Mouse (Mus musculus) mature B cell (primary cell): ENCODE measurements around the gene Fasl.

ENCODE experiments used
- in situ Hi-C: fragments of 300-500 bp; cut with MboI; formaldehyde crosslinking; loops from 2 replicates; pipeline ENCODE4 v1.14.3; 2019

Fasl gene

GRCm38 (mm10) chr1:161761556-161761955 lies 26.7 kb downstream of the Fasl start:
- in situ Hi-C loops = no loop called here

GRCm38 (mm10) chr1:161756547-161756946 lies 31.7 kb downstream of the Fasl start:
- in situ Hi-C loops = loop anchor here (10.0 kb wide), 1 partner anchor 48 kb away; no protein-coding TSS in a partner anchor

- in situ Hi-C loops = loop anchor here (10.0 kb wide), 1 partner anchor 53 kb away; no protein-coding TSS in a partner anchor
Observed at GRCm38 (mm10) chr1:161751311-161751710, 37.0 kb downstream of the Fasl start.

- in situ Hi-C loops = loop anchor here (10.0 kb wide), 1 partner anchor 54 kb away; no protein-coding TSS in a partner anchor
Observed at GRCm38 (mm10) chr1:161750471-161751041, 37.7 kb downstream of the Fasl start.

GRCm38 (mm10) chr1:161748685-161749084 lies 39.6 kb downstream of the Fasl start:
- in situ Hi-C loops = loop anchor here (5.0 kb wide), 1 partner anchor 219 kb away; the partner anchor contains the start of gene Pigc

- in situ Hi-C loops = loop anchor here (5.0 kb wide), 1 partner anchor 219 kb away; the partner anchor contains the start of gene Pigc
Observed at GRCm38 (mm10) chr1:161748138-161748537, 40.2 kb downstream of the Fasl start.

DNA sequence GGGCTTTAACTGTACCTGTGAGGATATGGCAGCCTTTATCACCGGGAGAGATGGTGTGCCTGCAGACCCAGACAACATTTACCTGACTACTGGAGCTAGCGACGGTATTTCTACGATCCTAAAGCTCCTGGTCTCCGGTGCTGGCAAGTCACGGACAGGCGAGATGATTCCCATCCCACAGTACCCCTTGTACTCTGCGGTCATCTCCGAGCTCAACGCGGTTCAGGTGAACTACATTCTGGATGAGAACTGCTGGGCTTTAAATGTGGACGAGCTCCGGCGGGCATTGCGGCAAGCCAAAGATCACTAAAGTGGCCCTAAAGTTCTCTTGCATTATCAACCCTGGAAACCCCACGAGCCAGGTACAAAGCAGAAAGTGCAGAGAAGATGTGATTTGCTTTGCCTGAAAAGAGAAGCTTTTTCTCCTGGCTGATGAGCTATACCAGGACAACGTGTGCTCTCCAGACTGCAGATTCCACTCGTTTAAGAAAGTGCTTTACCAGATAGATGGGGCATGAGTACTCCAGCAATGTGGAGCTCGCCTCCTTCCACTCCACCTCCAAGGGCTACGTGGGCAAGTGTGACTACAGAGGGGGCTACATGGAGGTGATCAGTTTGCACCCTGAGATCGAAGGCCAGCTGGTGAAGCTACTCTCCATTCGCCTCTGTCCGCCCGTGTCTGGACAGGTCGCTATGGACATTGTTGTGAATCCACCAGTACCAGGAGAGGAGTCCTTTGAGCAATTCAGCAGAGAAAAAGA lies 41.6 kb downstream of the Fasl start:
- in situ Hi-C loops = loop anchor here (5.0 kb wide), 1 partner anchor 221 kb away; the partner anchor contains the start of gene Pigc

DNA sequence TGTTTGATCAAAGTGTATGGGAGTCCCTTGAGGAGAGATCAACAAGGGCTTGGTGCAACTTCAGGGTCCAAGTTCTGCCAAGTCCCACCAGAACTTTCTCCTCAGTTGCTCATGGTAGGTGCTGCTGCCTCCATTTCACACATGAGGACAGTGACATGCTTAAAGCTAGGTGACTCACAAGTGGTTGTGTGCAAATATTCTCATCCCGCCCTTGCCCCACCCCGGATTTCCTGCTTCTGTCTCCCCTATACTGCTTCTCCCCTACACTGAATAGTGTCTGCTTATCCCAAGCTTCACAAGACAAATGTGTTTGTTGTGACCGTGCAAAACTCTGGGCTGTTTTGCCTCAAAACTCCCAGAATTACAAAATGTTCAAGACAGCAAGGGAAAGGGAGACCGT lies 43.4 kb downstream of the Fasl start:
- in situ Hi-C loops = loop anchor here (5.0 kb wide), 1 partner anchor 222 kb away; the partner anchor contains the start of gene Pigc

GRCm38 (mm10) chr1:161744209-161744608 lies 44.1 kb downstream of the Fasl start:
- in situ Hi-C loops = no loop called here

- in situ Hi-C loops = no loop called here
Observed at GRCm38 (mm10) chr1:161742481-161743267, 45.6 kb downstream of the Fasl start.

DNA sequence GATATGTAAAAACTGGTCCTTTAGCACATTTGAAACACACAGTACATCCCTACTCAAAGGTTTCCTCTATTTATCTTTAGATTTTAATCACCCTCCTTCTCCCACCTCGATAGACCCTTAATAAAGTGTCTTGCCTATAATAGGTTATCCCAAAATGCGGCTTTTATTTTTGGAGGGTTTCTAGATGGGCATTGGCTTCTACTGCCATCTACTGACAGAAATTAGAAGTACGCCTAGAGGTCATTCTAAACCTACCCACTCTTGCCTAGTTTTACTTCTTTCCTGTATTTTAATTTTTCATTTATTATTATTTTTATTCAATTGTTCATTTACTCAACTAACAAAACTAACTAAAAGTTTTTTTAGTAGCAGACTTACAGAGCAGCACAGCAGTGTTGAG lies 51.4 kb downstream of the Fasl start:
- in situ Hi-C loops = loop anchor here (10.0 kb wide), 1 partner anchor 332 kb away; no protein-coding TSS in a partner anchor

GRCm38 (mm10) chr1:161736255-161736654 lies 52.0 kb downstream of the Fasl start:
- in situ Hi-C loops = loop anchor here (10.0 kb wide), 1 partner anchor 331 kb away; no protein-coding TSS in a partner anchor

DNA sequence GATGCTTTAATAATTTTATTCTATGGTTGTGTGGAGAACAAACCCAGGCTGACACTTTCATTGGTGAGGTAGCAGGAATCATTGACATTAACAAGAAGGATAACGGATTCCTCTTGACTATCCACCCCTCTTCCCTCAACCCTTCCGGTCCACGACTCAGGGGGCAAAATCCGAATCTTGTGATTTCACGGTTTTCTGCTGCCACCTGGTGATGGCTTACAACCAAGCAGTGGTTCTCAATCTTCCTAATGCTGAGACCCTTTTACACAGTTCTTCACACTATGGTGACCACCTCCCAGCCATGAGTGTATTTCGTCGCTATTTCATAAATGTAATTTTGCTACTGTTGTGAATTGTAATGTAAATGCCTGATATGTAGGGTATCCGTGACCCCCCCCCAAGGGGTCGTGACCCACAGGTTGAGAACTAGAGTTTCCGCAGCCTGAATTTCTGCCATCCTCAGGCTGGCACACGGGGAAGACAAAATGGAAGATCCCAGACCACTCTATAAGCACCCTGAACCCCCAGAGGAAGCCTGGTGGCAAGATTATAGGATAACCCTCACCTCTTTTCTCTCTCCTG lies 52.7 kb downstream of the Fasl start:
- in situ Hi-C loops = loop anchor here (10.0 kb wide), 1 partner anchor 331 kb away; no protein-coding TSS in a partner anchor

DNA sequence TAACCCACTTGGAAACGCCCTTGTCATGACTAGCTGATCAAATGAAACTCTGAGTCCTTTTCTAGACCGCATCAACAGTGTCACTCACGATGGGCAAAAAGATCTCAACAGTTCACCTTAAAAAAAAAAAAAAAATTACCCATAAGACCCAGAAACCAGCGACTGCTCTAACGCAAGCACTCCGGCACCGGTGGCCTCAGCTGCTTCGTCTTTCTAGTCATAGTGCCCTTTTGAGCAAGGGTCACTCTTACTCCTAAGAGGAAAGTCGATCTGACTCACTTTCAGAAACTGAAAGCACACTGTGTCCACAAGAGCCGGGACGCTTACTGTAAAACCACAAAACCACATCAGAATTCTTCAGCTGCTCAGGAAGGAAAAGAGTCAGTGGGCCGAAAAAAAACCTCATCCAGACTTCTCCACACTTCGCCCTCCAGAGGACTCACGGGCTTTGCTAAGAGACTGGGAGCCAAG lies 53.5 kb downstream of the Fasl start:
- in situ Hi-C loops = loop anchor here (10.0 kb wide), 1 partner anchor 330 kb away; no protein-coding TSS in a partner anchor

DNA sequence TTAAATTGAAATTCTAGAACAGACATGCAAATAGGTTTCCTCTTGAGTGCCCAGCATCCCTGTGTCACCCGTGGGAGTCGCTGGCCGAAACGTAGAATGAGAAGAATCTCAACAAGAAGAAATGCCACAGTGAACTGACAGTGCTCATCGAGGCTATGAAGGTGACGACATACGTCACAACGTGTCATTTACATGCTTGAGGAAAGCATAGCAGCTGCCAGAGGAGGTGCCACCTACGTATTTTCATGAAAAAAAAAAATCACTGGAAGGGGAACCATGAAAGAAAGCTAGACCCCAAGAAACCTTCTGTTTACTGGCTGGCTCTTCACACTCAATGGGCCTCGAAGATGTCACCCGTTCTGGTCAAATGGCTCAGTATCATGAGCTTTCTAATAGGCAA lies 54.0 kb downstream of the Fasl start:
- in situ Hi-C loops = loop anchor here (10.0 kb wide), 1 partner anchor 330 kb away; no protein-coding TSS in a partner anchor
